Mouse (Mus musculus) retina, postnatal 7 days (tissue): ENCODE results near the gene Engase.

Source experiments
- DNase-seq: peaks from one replicate; pipeline ENCODE4 v3.0.0-alpha.2; 2012; ENCODE audit warnings: low read depth, low spot score

The Engase gene

GRCm38 (mm10) chr11:118453886-118454671, 22.6 kb upstream of the Engase start:
- DNase-seq = no peak

- DNase-seq = no peak
Measured at GRCm38 (mm10) chr11:118455788-118456187, 20.8 kb upstream of the Engase start.

- DNase-seq = no peak
Measured at GRCm38 (mm10) chr11:118456937-118457336, 19.7 kb upstream of the Engase start.

- DNase-seq = no peak
Measured at GRCm38 (mm10) chr11:118459051-118459450, 17.6 kb upstream of the Engase start.

- DNase-seq = no peak
Measured at GRCm38 (mm10) chr11:118459536-118459935, 17.1 kb upstream of the Engase start.

GRCm38 (mm10) chr11:118460280-118460679, 16.3 kb upstream of the Engase start:
- DNase-seq = no peak

GRCm38 (mm10) chr11:118467441-118468035, 9.1 kb upstream of the Engase start:
- no peak for DNase-seq

GRCm38 (mm10) chr11:118469509-118470160, 7.0 kb upstream of the Engase start:
- no peak for DNase-seq

GRCm38 (mm10) chr11:118470234-118470966, 6.2 kb upstream of the Engase start:
- DNase-seq = peak; percentile 39

- DNase-seq = no peak
Measured at GRCm38 (mm10) chr11:118471676-118472075, 5.0 kb upstream of the Engase start.

GRCm38 (mm10) chr11:118473161-118473560, 3.5 kb upstream of the Engase start:
- DNase-seq = no peak

GRCm38 (mm10) chr11:118473842-118474500, 2.7 kb upstream of the Engase start:
- no peak for DNase-seq

GRCm38 (mm10) chr11:118475496-118476083, 1.0 kb upstream of the Engase start:
- no peak for DNase-seq

GRCm38 (mm10) chr11:118479776-118480175, 3.1 kb downstream of the Engase start:
- DNase-seq = no peak

GRCm38 (mm10) chr11:118481231-118481630, 4.6 kb downstream of the Engase start:
- no peak for DNase-seq

- no peak for DNase-seq
Measured at GRCm38 (mm10) chr11:118481751-118482150, 5.1 kb downstream of the Engase start.

- no peak for DNase-seq
Measured at GRCm38 (mm10) chr11:118484169-118484568, 7.5 kb downstream of the Engase start.

GRCm38 (mm10) chr11:118485338-118485737, 8.7 kb downstream of the Engase start:
- DNase-seq = no peak

- no peak for DNase-seq
Measured at GRCm38 (mm10) chr11:118485780-118486179, 9.2 kb downstream of the Engase start.

GRCm38 (mm10) chr11:118486281-118486680, 9.7 kb downstream of the Engase start:
- DNase-seq = no peak
